Mouse (Mus musculus): ENCODE data around the gene Net1. TPM values are rescaled to one million over a fixed set of nuclear protein-coding genes. Genes with fewer than 3 reads are reported as not detected.

Net1 gene
- polyA plus RNA-seq (2016; fragmentation: Nextera tagmentation; extraction: Ambion mirVana), result 37.6 and 38.4 TPM in 2 replicates

GRCm38 (mm10) chr13:3917571-3918311 is at the start of gene Net1, which contains the start of gene Tubal3:
Gene Net1 (minus strand): TSS chr13:3918220.
Gene Tubal3 (plus strand): TSS chr13:3918274.
- Histone ChIP-seq H3K4me3 (peak within 1 kb of the TSS; percentile 77), H3K27ac (no peak within 1 kb of the TSS), H3K9me3 (no peaks in the 10 kb centered on the region; the same call in 1 of the 2 replicates), H3K36me3 (peaks cover 14% of the 10 kb centered on the region; the same call in 1 of the 2 replicates), H3K27me3 (replicated peaks) (no peaks in the 10 kb centered on the region), H3K9ac (peak within 1 kb of the TSS; percentile 81), H3K4me2 (replicated peaks) (peak within 1 kb of the TSS; percentile 70), H3K4me1 (peaks cover 4% of the 10 kb centered on the region; the same call in 1 of the 2 replicates)
- under 1% methylated on average over 52 of the region's 52 CpGs for WGBS
- peak; percentile 100 for ATAC-seq (ENCODE audit: low FRiP score, low read depth)

DNA sequence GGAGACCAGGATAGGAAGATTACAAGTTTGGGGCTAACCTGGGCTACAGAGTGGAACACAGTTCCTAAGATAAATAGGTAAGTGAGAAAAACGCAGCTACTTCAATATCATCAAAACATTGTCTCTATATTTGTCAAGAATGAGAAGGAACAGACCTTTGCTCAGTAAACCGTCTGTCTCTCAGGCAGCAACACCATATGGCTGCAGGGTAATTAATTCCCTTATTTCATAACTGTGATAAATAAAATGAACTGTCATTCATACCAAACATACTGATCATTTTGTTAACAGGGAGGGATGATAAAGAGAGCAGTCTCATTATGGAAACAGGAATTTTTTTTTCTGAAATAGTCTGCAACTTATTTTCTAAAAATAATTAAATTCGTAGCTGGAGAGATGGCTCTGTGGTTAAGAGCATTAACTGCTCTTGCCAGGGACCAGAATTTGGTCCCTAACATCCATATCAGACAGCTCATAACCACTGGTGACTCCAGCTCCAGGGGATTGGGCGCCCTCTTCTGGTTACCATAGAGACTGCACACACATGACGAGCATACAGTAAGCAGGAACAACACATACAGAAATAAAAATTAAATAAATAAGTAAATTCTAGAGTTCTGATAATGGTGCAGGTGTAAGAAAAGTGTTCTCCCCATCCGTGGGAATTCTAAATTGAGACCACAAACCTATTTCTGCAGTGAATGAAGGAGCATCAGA is 33.3 kb upstream of the Net1 start:
- Histone ChIP-seq H3K9me3 (no peaks in the 10 kb centered on the region), H3K4me1 (no peaks in the 10 kb centered on the region), H3K4me2 (replicated peaks) (no peak overlapping the region), H3K27me3 (replicated peaks) (no peaks in the 10 kb centered on the region), H3K27ac (no peak overlapping the region), H3K4me3 (no peak overlapping the region), H3K9ac (no peak overlapping the region), H3K36me3 (no peaks in the 10 kb centered on the region)
- 81% methylated on average over 6 of the region's 6 CpGs for WGBS
- ATAC-seq (ENCODE audit: low FRiP score, low read depth), result no peak

GRCm38 (mm10) chr13:3949477-3949876 is 31.5 kb upstream of the Net1 start:
- Histone ChIP-seq H3K4me1 (no peaks in the 10 kb centered on the region), H3K4me2 (replicated peaks) (no peak overlapping the region), H3K36me3 (no peaks in the 10 kb centered on the region), H3K4me3 (no peak overlapping the region), H3K9ac (no peak overlapping the region), H3K27ac (no peak overlapping the region), H3K9me3 (no peaks in the 10 kb centered on the region), H3K27me3 (replicated peaks) (no peaks in the 10 kb centered on the region)
- ATAC-seq (ENCODE audit: low FRiP score, low read depth), result no peak
- 92% methylated on average over 4 of the region's 4 CpGs for WGBS

- Histone ChIP-seq H3K4me3 (no peak overlapping the region), H3K4me1 (no peaks in the 10 kb centered on the region), H3K27ac (no peak overlapping the region), H3K9ac (no peak overlapping the region), H3K4me2 (replicated peaks) (no peak overlapping the region), H3K27me3 (replicated peaks) (no peaks in the 10 kb centered on the region), H3K36me3 (no peaks in the 10 kb centered on the region), H3K9me3 (no peaks in the 10 kb centered on the region)
- 90% methylated on average over 4 of the region's 4 CpGs for WGBS
- no peak for ATAC-seq (ENCODE audit: low FRiP score, low read depth)
These were observed 29.2 kb upstream of the Net1 start for GRCm38 (mm10) chr13:3947267-3947666.

DNA sequence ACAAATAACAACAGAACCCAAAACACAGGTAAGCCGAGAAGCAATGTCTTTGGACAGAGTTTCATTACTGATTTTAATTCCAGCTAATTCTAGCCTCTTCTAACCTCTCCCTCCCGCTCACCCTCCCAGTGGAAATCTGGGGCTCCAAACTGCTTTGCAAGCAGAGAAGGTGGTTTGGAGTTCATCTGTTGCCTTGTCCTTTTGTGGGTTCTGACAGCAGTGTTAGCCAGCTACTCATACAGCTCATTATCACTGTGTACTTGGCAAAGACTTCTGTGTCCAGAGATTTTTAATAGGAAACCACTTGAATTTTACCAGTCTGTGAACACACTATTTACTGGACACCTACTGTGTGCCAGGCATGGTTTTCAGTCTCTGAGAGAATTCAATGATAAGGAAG is 27.2 kb upstream of the Net1 start, which contains the start of gene Ucn3:
Gene Ucn3 (minus strand): TSS at position 101 of the 400 bp plus-strand sequence.
- no peak within 1 kb of the TSS for H3K27ac ChIP-seq
- H3K9me3 ChIP-seq, result no peaks in the 10 kb centered on the region
- H3K9ac ChIP-seq, result no peak within 1 kb of the TSS
- 76% methylated on average over 2 of the region's 2 CpGs for WGBS
- no peaks in the 10 kb centered on the region for H3K36me3 ChIP-seq
- no peaks in the 10 kb centered on the region for H3K4me1 ChIP-seq
- no peaks in the 10 kb centered on the region for H3K27me3 ChIP-seq (replicated peaks)
- no peak within 1 kb of the TSS for H3K4me2 ChIP-seq (replicated peaks)
- H3K4me3 ChIP-seq, result no peak within 1 kb of the TSS
- ATAC-seq (ENCODE audit: low FRiP score, low read depth), result no peak

GRCm38 (mm10) chr13:3944699-3945098 is 26.7 kb upstream of the Net1 start:
- H3K9ac ChIP-seq, result no peak overlapping the region
- H3K27ac ChIP-seq, result no peak overlapping the region
- no peak overlapping the region for H3K4me2 ChIP-seq (replicated peaks)
- H3K9me3 ChIP-seq, result no peaks in the 10 kb centered on the region
- no peaks in the 10 kb centered on the region for H3K27me3 ChIP-seq (replicated peaks)
- no peak for ATAC-seq (ENCODE audit: low FRiP score, low read depth)
- no peak overlapping the region for H3K4me3 ChIP-seq
- no peaks in the 10 kb centered on the region for H3K4me1 ChIP-seq
- 81% methylated on average over 7 of the region's 7 CpGs for WGBS
- H3K36me3 ChIP-seq, result no peaks in the 10 kb centered on the region

- H3K4me3 ChIP-seq, result no peak overlapping the region
- H3K27ac ChIP-seq, result no peak overlapping the region
- no peak for ATAC-seq (ENCODE audit: low FRiP score, low read depth)
- H3K4me2 ChIP-seq (replicated peaks), result no peak overlapping the region
- H3K9ac ChIP-seq, result no peak overlapping the region
- H3K9me3 ChIP-seq, result no peaks in the 10 kb centered on the region
- no peaks in the 10 kb centered on the region for H3K27me3 ChIP-seq (replicated peaks)
- no peaks in the 10 kb centered on the region for H3K4me1 ChIP-seq
- no peaks in the 10 kb centered on the region for H3K36me3 ChIP-seq
- WGBS, result 91% methylated on average over 6 of the region's 6 CpGs
These were observed 8.0 kb upstream of the Net1 start for GRCm38 (mm10) chr13:3926046-3926445.

DNA sequence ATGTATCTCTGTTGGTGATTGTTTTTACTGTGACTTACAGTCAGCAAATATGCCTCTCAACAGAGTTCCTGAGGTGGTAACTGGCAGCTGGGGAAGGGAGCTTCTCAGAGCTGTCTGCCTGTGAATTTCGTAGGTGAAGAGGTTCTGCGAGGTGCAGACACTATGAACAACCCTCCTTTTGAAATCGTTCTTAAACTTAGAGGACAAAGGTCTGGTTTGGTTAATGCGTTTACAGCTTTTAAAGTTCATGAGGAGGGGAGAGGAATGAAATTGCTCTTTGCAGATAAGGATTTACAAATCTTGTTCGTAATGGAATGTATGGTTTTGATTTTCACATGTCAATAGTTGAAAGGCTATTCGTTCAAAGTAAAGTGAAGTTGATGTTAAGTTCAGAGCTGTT is 7.6 kb upstream of the Net1 start:
- H3K27me3 ChIP-seq (replicated peaks), result no peaks in the 10 kb centered on the region
- H3K4me2 ChIP-seq (replicated peaks), result no peak overlapping the region
- 85% methylated on average over 6 of the region's 6 CpGs for WGBS
- no peaks in the 10 kb centered on the region for H3K4me1 ChIP-seq
- H3K9me3 ChIP-seq, result no peaks in the 10 kb centered on the region
- H3K4me3 ChIP-seq, result no peak overlapping the region
- H3K36me3 ChIP-seq, result no peaks in the 10 kb centered on the region
- no peak for ATAC-seq (ENCODE audit: low FRiP score, low read depth)
- H3K9ac ChIP-seq, result no peak overlapping the region
- no peak overlapping the region for H3K27ac ChIP-seq

- no peaks in the 10 kb centered on the region for H3K4me1 ChIP-seq
- no peak overlapping the region for H3K4me2 ChIP-seq (replicated peaks)
- no peaks in the 10 kb centered on the region for H3K9me3 ChIP-seq
- WGBS, result 89% methylated on average over 5 of the region's 5 CpGs
- H3K36me3 ChIP-seq, result no peaks in the 10 kb centered on the region
- H3K27ac ChIP-seq, result no peak overlapping the region
- H3K27me3 ChIP-seq (replicated peaks), result no peaks in the 10 kb centered on the region
- no peak overlapping the region for H3K4me3 ChIP-seq
- no peak overlapping the region for H3K9ac ChIP-seq
- no peak for ATAC-seq (ENCODE audit: low FRiP score, low read depth)
These were observed 6.5 kb upstream of the Net1 start for GRCm38 (mm10) chr13:3924483-3924882.

DNA sequence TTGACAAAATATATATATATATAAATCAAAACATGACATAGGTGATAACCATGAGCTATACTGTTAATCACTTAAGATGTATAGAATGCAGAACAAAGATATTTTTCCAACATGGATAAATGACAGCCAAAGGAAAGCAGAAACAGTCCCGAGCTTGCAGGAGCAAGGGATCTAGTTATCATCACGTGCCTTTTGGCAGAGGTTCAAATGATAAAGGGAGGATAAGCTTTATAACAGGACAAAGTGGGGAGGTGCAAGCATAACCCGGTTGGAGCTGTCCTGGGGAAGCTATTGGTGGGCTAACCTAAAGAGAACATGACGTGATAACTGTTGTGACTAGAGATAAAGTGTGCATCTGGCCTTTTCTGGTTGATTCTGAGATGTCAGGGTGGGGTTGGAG is 4.5 kb downstream of the Net1 start:
- Histone ChIP-seq H3K27ac (no peak overlapping the region), H3K4me1 (peaks cover 4% of the 10 kb centered on the region; the same call in 1 of the 2 replicates), H3K4me3 (no peak overlapping the region), H3K9me3 (no peaks in the 10 kb centered on the region; the same call in 1 of the 2 replicates), H3K36me3 (peaks cover 23% of the 10 kb centered on the region; the same call in 1 of the 2 replicates), H3K27me3 (replicated peaks) (no peaks in the 10 kb centered on the region), H3K4me2 (replicated peaks) (no peak overlapping the region), H3K9ac (no peak overlapping the region)
- WGBS, result 91% methylated on average over 4 of the region's 4 CpGs
- no peak for ATAC-seq (ENCODE audit: low FRiP score, low read depth)

DNA sequence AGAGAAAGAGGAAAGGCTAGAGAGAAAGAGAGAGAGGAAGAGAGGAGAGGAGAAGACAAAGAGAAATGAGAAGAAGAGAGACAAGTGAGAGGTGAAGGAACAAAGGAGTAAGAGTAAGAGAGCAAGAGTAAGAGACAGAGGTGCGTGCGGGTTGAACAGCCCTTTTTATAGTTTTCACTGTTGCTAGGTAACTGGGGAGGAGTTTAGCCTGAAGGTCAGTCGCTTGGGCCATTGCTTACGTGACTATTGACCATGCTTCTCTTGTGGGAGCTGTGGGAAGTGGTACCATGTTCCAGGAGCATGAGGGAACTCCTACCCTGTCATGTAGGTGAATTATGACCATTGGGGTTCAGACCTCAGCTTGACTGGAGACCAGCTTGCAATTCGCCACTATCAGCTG is 7.7 kb downstream of the Net1 start:
- ATAC-seq (ENCODE audit: low FRiP score, low read depth), result no peak
- Histone ChIP-seq H3K9ac (no peak overlapping the region), H3K4me2 (replicated peaks) (no peak overlapping the region), H3K27ac (no peak overlapping the region), H3K9me3 (no peaks in the 10 kb centered on the region; the same call in 1 of the 2 replicates), H3K27me3 (replicated peaks) (no peaks in the 10 kb centered on the region), H3K4me3 (no peak overlapping the region), H3K4me1 (no peaks in the 10 kb centered on the region), H3K36me3 (peaks cover 17% of the 10 kb centered on the region; the same call in 1 of the 2 replicates)
- 73% methylated on average over 5 of the region's 5 CpGs for WGBS

DNA sequence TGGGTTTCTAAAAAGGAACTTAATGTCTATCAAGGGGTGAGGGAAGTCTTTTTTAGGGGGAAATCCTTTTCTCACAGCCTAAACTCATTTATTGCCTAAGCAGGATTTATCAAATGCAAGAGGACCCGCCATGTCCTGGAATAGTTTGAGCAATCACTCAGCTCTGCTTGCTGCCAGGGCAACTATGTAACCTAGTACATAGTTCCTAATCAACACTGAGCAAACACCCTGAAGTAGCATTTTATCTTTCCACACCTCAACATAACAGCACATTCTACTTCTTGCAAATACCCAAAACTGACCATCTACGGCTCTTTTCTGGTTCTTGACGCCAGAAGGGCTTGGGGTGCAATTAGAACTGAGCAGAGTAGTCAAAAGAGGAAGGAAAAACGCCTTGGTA is 9.8 kb downstream of the Net1 start:
- Histone ChIP-seq H3K4me2 (replicated peaks) (no peak overlapping the region), H3K9ac (no peak overlapping the region), H3K27me3 (replicated peaks) (no peaks in the 10 kb centered on the region), H3K9me3 (no peaks in the 10 kb centered on the region), H3K27ac (no peak overlapping the region), H3K36me3 (peaks cover 10% of the 10 kb centered on the region; the same call in 1 of the 2 replicates), H3K4me1 (no peaks in the 10 kb centered on the region), H3K4me3 (no peak overlapping the region)
- ATAC-seq (ENCODE audit: low FRiP score, low read depth), result no peak
- 95% methylated on average over 4 of the region's 4 CpGs for WGBS

Measured in neural tube, embryonic 12.5 days (tissue).